Mouse (Mus musculus) heart, adult 2 months (tissue): ENCODE results near the gene Ank3. TPM values are rescaled to one million over a fixed set of nuclear protein-coding genes. Genes with fewer than 3 reads are reported as not detected.

Source experiments
- DNase-seq, 2 experiments: peaks; one replicate each; pipeline ENCODE4 v3.0.0; 2021
- H3K27ac ChIP-seq: fragments of 200-600 bp; 2 replicates; pipeline ENCODE4 v1.8.1; 2022
- H3K27me3 ChIP-seq: fragments of 200-500 bp; 2 replicates; pipeline ENCODE4 v1.6.1; 2012; ENCODE audit warnings: mild to moderate bottlenecking, low read length, inconsistent platforms, mixed read lengths; ENCODE audit not compliant: control insufficient read depth, insufficient read depth
- H3K36me3 ChIP-seq: fragments of 200-500 bp; 2 replicates; pipeline ENCODE4 v1.6.1; 2012; ENCODE audit warnings: low read length, inconsistent platforms; ENCODE audit not compliant: control insufficient read depth, insufficient read depth
- H3K4me1 ChIP-seq: fragments of 200-500 bp; 2 replicates; pipeline ENCODE4 v1.6.1; 2011; ENCODE audit warnings: low read length; ENCODE audit not compliant: control insufficient read depth, insufficient read depth
- H3K4me3 ChIP-seq: fragments of 200-600 bp; 2 replicates; pipeline ENCODE4 v1.8.1; 2022
- H3K79me2 ChIP-seq: fragments of 200-500 bp; replicated peaks from 2 replicates; pipeline ENCODE4 v1.6.1; 2012; ENCODE audit warnings: mild to moderate bottlenecking, inconsistent platforms, low read length, moderate library complexity, mixed read lengths; ENCODE audit not compliant: control insufficient read depth, insufficient read depth
- H3K9ac ChIP-seq: fragments of 200-500 bp; 2 replicates; pipeline ENCODE4 v1.6.1; 2012; ENCODE audit warnings: low read depth, mild to moderate bottlenecking, control low read depth, inconsistent platforms, low read length, mixed read lengths
- CTCF ChIP-seq: fragments of 200-600 bp; IDR thresholded peaks from 2 replicates; pipeline ENCODE4 v1.8.1; 2022; ENCODE audit warnings: antibody characterized with exemption, mild to moderate bottlenecking, moderate library complexity
- EP300 ChIP-seq: fragments of 200-500 bp; IDR thresholded peaks from 2 replicates; pipeline ENCODE4 v1.6.1; 2011; ENCODE audit warnings: low read depth, low read length, control low read depth; ENCODE audit not compliant: insufficient read depth
- POLR2A ChIP-seq: fragments of 200-500 bp; IDR thresholded peaks from 2 replicates; pipeline ENCODE4 v1.6.1; 2011; ENCODE audit warnings: mild to moderate bottlenecking, low read depth, low read length, control low read depth; ENCODE audit not compliant: insufficient read depth
- WGBS: fragments of 180-500 bp; shearing (Covaris S2); methylation state at CpG from one replicate; pipeline ENCODE4 v1.1.7; 2018; 5-methylcytosine and 5-hydroxymethylcytosine counted together
- intact Hi-C: fragments of 180-260 bp; cut with DNase I; formaldehyde crosslinking; loops from one replicate; pipeline ENCODE4 v1.15.1; 2025
- polyA plus RNA-seq: library from polyadenylated mRNA; depleted of rRNA; stranded (reverse); fragments of >200 nt; gene quantifications from 2 replicates; pipeline ENCODE4 v1.2.3, GENCODE M21; 2012
- total RNA-seq, 2 experiments: library from RNA; stranded (reverse); gene quantifications; 2 replicates each; pipeline ENCODE4 v1.2.3; 2021

The Ank3 gene
- total and polyA plus RNA-seq, 3 experiments = 16.8 to 80.3 (median 64.6) TPM

DNA sequence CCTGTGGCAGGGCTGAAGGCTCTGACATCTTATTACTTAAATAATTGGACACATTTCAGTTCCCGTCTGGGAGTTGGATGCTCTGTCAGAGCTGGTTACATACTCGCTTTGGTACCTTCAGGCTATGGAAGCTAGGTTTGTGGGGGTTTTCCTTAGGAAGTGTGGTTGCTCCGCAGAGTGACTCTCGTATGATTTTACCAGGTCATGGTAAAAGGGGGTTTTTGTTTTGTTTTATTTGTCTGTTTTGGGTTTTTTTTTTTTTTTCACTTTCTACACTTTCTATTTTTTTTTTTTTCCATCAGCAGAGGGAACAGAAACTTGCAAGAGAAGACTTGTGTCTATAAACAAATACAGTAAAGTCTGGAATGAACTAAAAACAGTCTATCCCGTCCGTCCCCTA, 131.8 kb downstream of the Ank3 start:
- Histone ChIP-seq H3K4me3 (no peak overlapping the region), H3K9ac (no peak overlapping the region), H3K79me2 (no peaks in the 10 kb centered on the region), H3K36me3 (no peaks in the 10 kb centered on the region), H3K4me1 (no peaks in the 10 kb centered on the region), H3K27ac (no peak overlapping the region), H3K27me3 (no peaks in the 10 kb centered on the region)
- DNase-seq = no peak
- WGBS = 85% methylated on average over 6 of the region's 6 CpGs
- no peak for TF ChIP-seq EP300
- TF ChIP-seq CTCF = no peak
- intact Hi-C loops = loop anchor here (10.0 kb wide), 1 partner anchor 254 kb away; no protein-coding TSS in a partner anchor

DNA sequence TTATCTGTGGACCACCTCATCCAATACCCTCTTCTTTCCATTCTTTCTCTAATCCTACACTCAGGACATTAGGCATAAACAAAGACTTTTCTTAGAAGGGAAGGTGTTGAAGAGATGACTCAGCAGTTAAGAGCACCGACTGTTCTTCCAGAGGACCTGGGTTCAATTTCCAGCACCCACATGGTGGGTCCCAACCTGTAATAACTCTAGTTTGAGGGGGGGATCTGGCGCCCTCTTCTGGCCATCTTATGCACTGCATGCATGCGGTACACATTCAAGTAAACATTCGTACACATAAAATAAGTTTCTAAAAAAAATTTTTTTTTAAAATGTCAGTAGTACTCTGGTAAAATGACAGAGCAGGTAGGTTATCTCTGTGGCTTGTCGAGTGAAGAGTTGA, 133.0 kb downstream of the Ank3 start:
- intact Hi-C loops = loop anchor here (10.0 kb wide), 1 partner anchor 253 kb away; no protein-coding TSS in a partner anchor
- DNase-seq = no peak
- Histone ChIP-seq H3K9ac (no peak overlapping the region), H3K27me3 (no peaks in the 10 kb centered on the region), H3K36me3 (no peaks in the 10 kb centered on the region), H3K4me3 (no peak overlapping the region), H3K4me1 (no peaks in the 10 kb centered on the region), H3K27ac (no peak overlapping the region), H3K79me2 (no peaks in the 10 kb centered on the region)
- peak; percentile 64 for TF ChIP-seq CTCF
- no peak for TF ChIP-seq EP300
- WGBS = 76% methylated on average over 5 of the region's 5 CpGs

DNA sequence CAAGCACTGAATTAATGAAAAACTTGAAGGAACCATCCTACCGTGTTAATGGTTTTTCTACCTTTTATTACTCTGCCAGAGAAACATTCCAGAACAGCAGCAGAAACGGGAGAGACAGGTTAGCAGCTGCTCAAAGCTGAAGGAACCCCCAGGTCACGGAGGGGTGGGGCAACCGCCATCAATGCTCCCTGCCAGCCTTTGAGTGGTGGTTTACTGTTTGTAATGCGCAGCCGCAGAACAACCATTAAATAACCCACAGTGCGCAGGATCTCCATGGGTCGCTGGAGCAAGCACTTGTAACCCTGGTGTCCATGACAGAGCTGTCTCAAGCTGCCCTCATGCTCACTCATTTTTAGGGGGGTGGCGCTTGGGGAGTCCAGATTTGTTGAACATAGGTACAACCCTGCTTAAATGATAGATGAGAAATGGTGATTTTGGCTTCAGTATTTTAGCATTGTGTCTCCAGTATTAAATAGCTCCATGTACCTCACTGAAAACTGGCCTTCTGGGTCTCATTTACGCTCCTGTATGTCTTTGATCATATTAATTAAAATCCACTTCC, 133.7 kb downstream of the Ank3 start:
- no peak overlapping the region for H3K27ac ChIP-seq
- intact Hi-C loops = loop anchor here (10.0 kb wide), 1 partner anchor 253 kb away; no protein-coding TSS in a partner anchor
- H3K27me3 ChIP-seq = no peaks in the 10 kb centered on the region
- DNase-seq = no peak
- no peak overlapping the region for H3K4me3 ChIP-seq
- H3K36me3 ChIP-seq = no peaks in the 10 kb centered on the region
- 90% methylated on average over 10 of the region's 10 CpGs for WGBS
- no peak overlapping the region for H3K9ac ChIP-seq
- no peaks in the 10 kb centered on the region for H3K79me2 ChIP-seq
- TF ChIP-seq CTCF = no peak
- no peak for TF ChIP-seq EP300
- TF ChIP-seq POLR2A = no peak
- no peaks in the 10 kb centered on the region for H3K4me1 ChIP-seq

DNA sequence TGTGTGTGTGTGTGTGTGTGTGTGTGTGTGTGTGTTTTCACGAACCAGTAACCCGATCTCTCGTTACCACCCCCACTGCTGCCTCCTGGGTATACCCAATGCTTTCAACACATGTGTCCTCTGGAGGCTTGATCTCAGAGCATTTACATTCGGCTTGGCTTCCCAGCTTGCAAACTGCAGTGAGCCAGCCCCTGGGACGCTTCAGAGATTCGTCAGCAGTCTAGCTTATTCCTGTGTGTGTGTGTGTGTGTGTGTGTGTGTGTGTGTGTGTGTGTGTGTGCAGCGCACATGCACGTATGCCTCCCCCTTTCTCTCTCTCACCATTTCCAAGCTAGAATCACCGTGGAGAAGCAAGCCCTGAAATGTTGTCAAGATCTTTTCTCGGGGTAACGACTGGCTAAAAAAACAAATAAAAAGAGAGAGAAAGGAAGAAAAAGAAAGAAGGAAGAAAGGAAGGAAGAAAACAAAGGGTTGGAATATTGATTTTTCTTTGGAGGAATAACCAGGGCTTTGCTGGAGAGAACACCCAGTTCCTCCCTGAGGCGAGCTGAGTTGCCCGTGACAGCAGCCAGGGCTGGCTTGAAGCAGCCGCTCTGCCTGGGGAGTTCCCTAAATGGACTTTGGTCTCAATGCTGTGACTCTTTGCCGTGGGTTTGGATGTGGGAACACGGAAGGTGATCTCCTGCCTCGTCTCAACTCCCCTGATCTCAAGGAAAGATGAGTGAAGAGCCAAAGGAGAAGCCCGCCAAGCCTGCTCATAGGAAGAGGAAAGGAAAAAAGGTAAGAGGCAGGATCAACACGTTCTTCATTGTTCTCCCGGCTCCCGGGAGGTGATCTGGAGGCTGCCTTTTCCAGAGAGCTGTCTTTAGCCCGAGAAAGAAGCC, 135.2 kb downstream of the Ank3 start:
- 5% methylated on average over 22 of the region's 22 CpGs for WGBS
- peak; percentile 38 to 44 for DNase-seq
- no peaks in the 10 kb centered on the region for H3K79me2 ChIP-seq
- H3K36me3 ChIP-seq = no peaks in the 10 kb centered on the region
- H3K4me1 ChIP-seq = no peaks in the 10 kb centered on the region
- peak overlapping the region; percentile 73 for H3K27ac ChIP-seq
- intact Hi-C loops = loop anchor here (2.0 to 10.0 kb wide), 2 partner anchors 81 to 251 kb away; no protein-coding TSS in a partner anchor
- H3K27me3 ChIP-seq = no peaks in the 10 kb centered on the region
- peak overlapping the region; percentile 70 for H3K9ac ChIP-seq
- peak overlapping the region; percentile 48 for H3K4me3 ChIP-seq
- TF ChIP-seq CTCF (no peak), EP300 (no peak), POLR2A (no peak)

DNA sequence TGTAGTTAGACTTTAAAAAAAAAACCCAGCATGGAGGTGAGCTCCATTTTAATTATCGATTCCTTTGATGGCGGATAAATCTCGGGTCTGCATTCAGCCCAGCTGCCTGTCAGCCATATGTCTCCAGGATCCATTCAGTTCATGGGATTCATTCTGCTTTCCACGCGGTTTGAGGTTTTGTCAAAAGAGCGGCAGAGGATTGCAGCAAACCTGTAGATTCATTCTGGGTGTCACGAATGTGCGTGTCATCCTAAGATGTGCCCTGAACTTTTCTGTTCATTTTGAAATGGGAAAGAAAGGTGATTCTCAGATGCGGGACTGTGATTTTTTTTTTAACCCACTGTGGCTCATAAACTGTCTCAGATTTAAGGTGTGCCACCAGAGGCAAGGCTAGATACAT, 136.1 kb downstream of the Ank3 start:
- Histone ChIP-seq H3K79me2 (no peaks in the 10 kb centered on the region), H3K36me3 (no peaks in the 10 kb centered on the region), H3K4me1 (no peaks in the 10 kb centered on the region), H3K27ac (peak overlapping the region; percentile 73), H3K4me3 (peak overlapping the region; percentile 48), H3K27me3 (no peaks in the 10 kb centered on the region), H3K9ac (no peak overlapping the region)
- TF ChIP-seq CTCF = no peak
- no peak for TF ChIP-seq POLR2A
- no peak for TF ChIP-seq EP300
- WGBS = 51% methylated on average over 9 of the region's 9 CpGs
- intact Hi-C loops = loop anchor here (2.0 to 10.0 kb wide), 3 partner anchors 38 to 250 kb away; no protein-coding TSS in a partner anchor
- no peak for DNase-seq
